Mouse (Mus musculus) liver, adult 2 months (tissue): ENCODE data around the gene Vps18. TPM values are rescaled to one million over a fixed set of nuclear protein-coding genes. Genes with fewer than 3 reads are reported as not detected.

Experiments
- DNase-seq: peaks from one replicate; pipeline ENCODE4 v3.0.0-alpha.2; 2011; ENCODE audit warnings: low read depth, low spot score; ENCODE audit errors: extremely low read depth
- H3K27ac ChIP-seq: fragments of 200-500 bp; replicated peaks from 2 replicates; pipeline ENCODE4 v1.5.1; 2012; ENCODE audit warnings: low read depth, mild to moderate bottlenecking, control low read depth, inconsistent platforms, low read length; ENCODE audit not compliant: insufficient read depth
- H3K27me3 ChIP-seq: fragments of 200-500 bp; 2 replicates; pipeline ENCODE4 v1.6.1; 2012; ENCODE audit warnings: mild to moderate bottlenecking, moderate library complexity, low read length, inconsistent platforms; ENCODE audit not compliant: control insufficient read depth, insufficient read depth
- H3K36me3 ChIP-seq: fragments of 200-500 bp; 2 replicates; pipeline ENCODE4 v1.6.1; 2012; ENCODE audit warnings: low read length, inconsistent platforms; ENCODE audit not compliant: control insufficient read depth, insufficient read depth
- H3K4me1 ChIP-seq: fragments of 200-500 bp; 2 replicates; pipeline ENCODE4 v1.6.1; 2011; ENCODE audit warnings: low read length; ENCODE audit not compliant: control insufficient read depth, insufficient read depth
- H3K4me3 ChIP-seq: fragments of 200-500 bp; 2 replicates; pipeline ENCODE4 v1.5.1; 2011; ENCODE audit warnings: low read depth, mild to moderate bottlenecking, control low read depth, low read length, moderate library complexity; ENCODE audit not compliant: insufficient read depth
- H3K79me2 ChIP-seq: fragments of 200-500 bp; 2 replicates; pipeline ENCODE4 v1.6.1; 2012; ENCODE audit warnings: inconsistent platforms, mild to moderate bottlenecking, low read length, moderate library complexity; ENCODE audit not compliant: control insufficient read depth, insufficient read depth
- H3K9ac ChIP-seq: fragments of 200-500 bp; 2 replicates; pipeline ENCODE4 v1.6.1; 2012; ENCODE audit warnings: low read depth, mild to moderate bottlenecking, control low read depth, inconsistent platforms, low read length
- CTCF ChIP-seq: fragments of 200-500 bp; IDR thresholded peaks from 2 replicates; pipeline ENCODE4 v1.5.1; 2011; ENCODE audit warnings: low read depth, low read length, control low read depth
- POLR2A ChIP-seq: fragments of 200-500 bp; IDR thresholded peaks from 2 replicates; pipeline ENCODE4 v1.6.1; 2011; ENCODE audit warnings: low read length, control low read depth; ENCODE audit not compliant: insufficient read depth; ENCODE audit errors: extremely low read depth
- WGBS: fragments of 180-500 bp; shearing (Covaris S2); methylation state at CpG from one replicate; pipeline ENCODE4 v1.1.7; 2018; 5-methylcytosine and 5-hydroxymethylcytosine counted together
- polyA plus RNA-seq: library from polyadenylated mRNA; depleted of rRNA; stranded (reverse); fragments of >200 nt; gene quantifications from 2 replicates; pipeline ENCODE4 v1.2.3, GENCODE M21; 2012
- total RNA-seq: library from RNA; depleted of rRNA; stranded (reverse); fragments of >200 nt; gene quantifications from 2 replicates; pipeline ENCODE4 v1.2.3, GENCODE M21; 2014

Vps18 gene
- total and polyA plus RNA-seq, 2 experiments = 4.4 to 14.8 TPM

DNA sequence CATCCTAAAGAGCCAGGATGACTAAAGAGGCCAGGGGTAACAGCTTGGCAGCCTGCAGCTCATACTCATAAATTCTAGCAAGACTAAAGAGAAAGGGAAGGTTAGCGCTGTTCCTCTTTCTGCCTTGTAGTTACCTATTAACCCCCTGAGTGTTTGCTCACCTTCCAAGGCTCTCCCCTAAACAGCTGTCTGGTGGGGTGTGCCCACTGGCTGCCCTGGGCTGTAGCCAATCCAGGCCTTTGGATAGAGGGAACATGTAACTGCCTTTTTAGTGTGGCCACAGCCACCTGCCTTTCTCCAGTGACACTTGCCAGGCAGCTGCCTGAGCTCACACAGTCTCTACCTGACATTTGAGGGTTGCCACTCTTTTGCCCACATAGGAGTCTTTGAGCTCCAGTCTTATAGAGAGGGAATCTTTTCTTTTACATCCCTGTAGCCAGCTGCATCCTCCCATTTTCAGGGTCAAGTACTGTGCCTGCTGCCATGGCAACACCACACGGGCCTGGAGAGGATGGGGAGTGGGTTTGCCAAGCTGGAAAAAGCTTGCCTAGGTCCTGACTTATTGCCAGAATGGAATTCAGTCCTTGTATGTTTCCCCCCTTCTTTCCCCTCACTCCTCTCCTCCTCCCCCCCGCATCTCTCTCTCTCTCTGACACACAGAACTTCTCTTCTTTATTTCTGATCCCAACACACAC, 40.7 kb downstream of the Vps18 start:
- TF ChIP-seq POLR2A = no peak
- no peak for TF ChIP-seq CTCF
- Histone ChIP-seq H3K4me1 (peaks cover 3% of the 10 kb centered on the region; the same call in 1 of the 2 replicates), H3K4me3 (no peak overlapping the region), H3K9ac (peak overlapping the region; percentile 18; the same call in 1 of the 2 replicates), H3K36me3 (no peaks in the 10 kb centered on the region), H3K27ac (no peak overlapping the region), H3K79me2 (peaks cover 9% of the 10 kb centered on the region; the same call in 1 of the 2 replicates), H3K27me3 (peaks cover 12% of the 10 kb centered on the region)
- WGBS = 42% methylated on average over 3 of the region's 3 CpGs
- no peak for DNase-seq

- H3K36me3 ChIP-seq = no peaks in the 10 kb centered on the region
- WGBS = 90% methylated on average over 8 of the region's 8 CpGs
- peaks cover 8% of the 10 kb centered on the region for H3K27me3 ChIP-seq
- H3K9ac ChIP-seq = no peak overlapping the region
- TF ChIP-seq POLR2A (no peak), CTCF (no peak)
- no peak overlapping the region for H3K27ac ChIP-seq
- no peak for DNase-seq
- no peak overlapping the region for H3K4me3 ChIP-seq
- peaks cover 3% of the 10 kb centered on the region; the same call in 1 of the 2 replicates for H3K4me1 ChIP-seq
- peaks cover 9% of the 10 kb centered on the region; the same call in 1 of the 2 replicates for H3K79me2 ChIP-seq
These were observed 42.3 kb downstream of the Vps18 start for GRCm38 (mm10) chr2:119330795-119331194.

DNA sequence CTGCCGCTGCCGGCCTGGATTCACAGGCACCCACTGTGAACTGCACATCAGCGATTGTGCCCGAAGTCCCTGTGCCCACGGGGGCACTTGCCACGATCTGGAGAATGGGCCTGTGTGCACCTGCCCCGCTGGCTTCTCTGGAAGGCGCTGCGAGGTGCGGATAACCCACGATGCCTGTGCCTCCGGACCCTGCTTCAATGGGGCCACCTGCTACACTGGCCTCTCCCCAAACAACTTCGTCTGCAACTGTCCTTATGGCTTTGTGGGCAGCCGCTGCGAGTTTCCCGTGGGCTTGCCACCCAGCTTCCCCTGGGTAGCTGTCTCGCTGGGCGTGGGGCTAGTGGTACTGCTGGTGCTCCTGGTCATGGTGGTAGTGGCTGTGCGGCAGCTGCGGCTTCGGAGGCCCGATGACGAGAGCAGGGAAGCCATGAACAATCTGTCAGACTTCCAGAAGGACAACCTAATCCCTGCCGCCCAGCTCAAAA, 43.7 kb downstream of the Vps18 start:
- Histone ChIP-seq H3K4me1 (peaks cover 1% of the 10 kb centered on the region; the same call in 1 of the 2 replicates), H3K79me2 (peaks cover 9% of the 10 kb centered on the region; the same call in 1 of the 2 replicates), H3K36me3 (no peaks in the 10 kb centered on the region), H3K27me3 (peaks cover 2% of the 10 kb centered on the region; the same call in 1 of the 2 replicates), H3K9ac (peak overlapping the region; percentile 46; the same call in 1 of the 2 replicates), H3K4me3 (peak overlapping the region; percentile 42; the same call in 1 of the 2 replicates), H3K27ac (no peak overlapping the region)
- DNase-seq = no peak
- 76% methylated on average over 24 of the region's 24 CpGs for WGBS
- TF ChIP-seq CTCF = no peak
- no peak for TF ChIP-seq POLR2A

- Histone ChIP-seq H3K4me3 (no peak overlapping the region), H3K79me2 (peaks cover 8% of the 10 kb centered on the region; the same call in 1 of the 2 replicates), H3K36me3 (no peaks in the 10 kb centered on the region), H3K27ac (0 out of 2 replicates have a peak overlapping the region, but pooled peaks have one; percentile 4), H3K4me1 (peaks cover 4% of the 10 kb centered on the region; the same call in 1 of the 2 replicates), H3K9ac (peak overlapping the region; percentile 17; the same call in 1 of the 2 replicates), H3K27me3 (peaks cover 2% of the 10 kb centered on the region; the same call in 1 of the 2 replicates)
- no peak for DNase-seq
- TF ChIP-seq CTCF (no peak), POLR2A (no peak)
- 61% methylated on average over 1 of the region's 1 CpGs for WGBS
These were observed 45.6 kb downstream of the Vps18 start for GRCm38 (mm10) chr2:119334135-119334534.

DNA sequence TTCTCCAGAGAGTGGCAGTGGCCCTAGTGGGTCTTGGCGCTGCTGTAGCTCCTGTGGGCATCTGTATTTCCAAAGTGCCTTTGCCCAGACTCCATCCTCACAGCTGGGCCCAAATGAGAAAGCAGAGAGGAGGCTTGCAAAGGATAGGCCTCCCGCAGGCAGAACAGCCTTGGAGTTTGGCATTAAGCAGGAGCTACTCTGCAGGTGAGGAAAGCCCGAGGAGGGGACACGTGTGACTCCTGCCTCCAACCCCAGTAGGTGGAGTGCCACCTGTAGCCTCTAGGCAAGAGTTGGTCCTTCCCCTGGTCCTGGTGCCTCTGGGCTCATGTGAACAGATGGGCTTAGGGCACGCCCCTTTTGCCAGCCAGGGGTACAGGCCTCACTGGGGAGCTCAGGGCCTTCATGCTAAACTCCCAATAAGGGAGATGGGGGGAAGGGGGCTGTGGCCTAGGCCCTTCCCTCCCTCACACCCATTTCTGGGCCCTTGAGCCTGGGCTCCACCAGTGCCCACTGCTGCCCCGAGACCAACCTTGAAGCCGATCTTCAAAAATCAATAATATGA, 46.5 kb downstream of the Vps18 start:
- no peak overlapping the region for H3K4me3 ChIP-seq
- TF ChIP-seq CTCF = no peak
- no peak for TF ChIP-seq POLR2A
- peaks cover 4% of the 10 kb centered on the region; the same call in 1 of the 2 replicates for H3K4me1 ChIP-seq
- H3K9ac ChIP-seq = 0 out of 2 replicates have a peak overlapping the region, but pooled peaks have one; percentile 18
- 0 out of 2 replicates have a peak, but pooled peaks cover 5% of the 10 kb centered on the region for H3K79me2 ChIP-seq
- peaks cover 2% of the 10 kb centered on the region; the same call in 1 of the 2 replicates for H3K27me3 ChIP-seq
- 0 out of 2 replicates have a peak overlapping the region, but pooled peaks have one; percentile 23 for H3K27ac ChIP-seq
- H3K36me3 ChIP-seq = no peaks in the 10 kb centered on the region
- WGBS = 86% methylated on average over 7 of the region's 7 CpGs
- DNase-seq = no peak
